Mouse (Mus musculus): ENCODE data around the gene Dnajc14. TPM values are rescaled to one million over a fixed set of nuclear protein-coding genes. Genes with fewer than 3 reads are reported as not detected.

The Dnajc14 gene
- polyA plus RNA-seq, 1 experiment = 41.3 TPM

DNA sequence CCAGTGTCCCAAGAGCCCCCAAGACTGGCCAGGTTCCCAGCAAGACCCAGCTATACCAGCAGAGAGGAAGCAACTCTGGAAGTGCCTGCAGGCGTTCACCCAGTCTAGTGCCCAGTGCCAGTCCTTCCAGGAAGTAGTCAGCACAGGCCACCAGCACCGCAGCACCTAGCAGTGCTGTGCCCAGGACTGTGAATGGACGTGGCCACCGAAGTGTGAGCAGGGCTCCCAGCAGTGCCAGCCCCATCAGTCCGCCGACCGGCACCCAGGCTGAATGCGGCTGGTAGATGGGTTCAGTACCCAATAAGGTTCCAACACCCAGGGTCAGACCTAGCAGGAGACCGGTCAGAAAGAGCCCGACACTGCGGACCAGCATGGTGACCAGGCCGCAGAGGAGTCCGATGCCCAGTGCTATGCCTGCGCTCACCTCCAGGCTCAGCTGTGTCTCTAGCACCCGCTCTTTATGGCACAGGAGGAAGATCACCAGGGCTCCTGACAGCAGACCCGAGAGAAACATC, 1.8 kb upstream of the Dnajc14 start:
- TF ChIP-seq CTCF (IDR thresholded peaks at IDR 0.05; ENCODE audit: low read depth, low read length) (no peak), POLR2A (IDR thresholded peaks at IDR 0.05; ENCODE audit: insufficient read depth, low read length) (no peak), EP300 (IDR thresholded peaks at IDR 0.05; ENCODE audit: insufficient read depth, low read depth, low read length) (no peak)
- Histone ChIP-seq H3K4me1 (ENCODE audit: control insufficient read depth, insufficient read depth, low read length) (no peaks in the 10 kb centered on the region), H3K27ac (ENCODE audit: insufficient read depth, low read length) (no peak overlapping the region), H3K36me3 (ENCODE audit: control insufficient read depth, insufficient read depth, low read length, poor library complexity, severe bottlenecking) (no peaks in the 10 kb centered on the region), H3K9me3 (replicated peaks; ENCODE audit: control insufficient read depth, insufficient read depth, low read length, poor library complexity, severe bottlenecking) (no peaks in the 10 kb centered on the region), H3K4me3 (ENCODE audit: low read depth, low read length) (0 out of 2 replicates have a peak overlapping the region, but pooled peaks have one; percentile 18), H3K27me3 (ENCODE audit: control insufficient read depth, insufficient read depth, low read length, poor library complexity, severe bottlenecking) (no peaks in the 10 kb centered on the region), H3K9ac (ENCODE audit: low read depth, poor library complexity, severe bottlenecking) (no peak overlapping the region)

DNA sequence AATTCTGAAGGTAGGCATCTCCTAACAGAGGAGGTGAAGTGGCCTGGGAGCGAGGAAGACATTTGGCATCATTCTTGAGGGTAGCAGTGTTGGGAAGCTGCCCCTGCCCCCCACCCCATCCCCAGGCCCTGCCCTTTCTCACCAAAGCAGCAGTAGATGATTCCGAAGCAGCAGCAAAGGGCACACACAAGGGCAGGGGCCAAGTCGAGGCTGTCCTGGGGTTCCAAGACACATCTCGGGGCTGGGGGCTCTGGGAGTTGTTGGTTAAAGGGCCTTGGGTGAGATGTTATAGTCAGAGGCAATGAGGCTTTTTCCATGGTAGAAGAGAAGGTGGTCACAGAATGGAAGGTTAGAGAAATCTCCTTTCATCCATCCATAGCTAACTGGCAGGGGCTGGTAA, 906 bp upstream of the Dnajc14 start:
- Histone ChIP-seq H3K27ac (ENCODE audit: insufficient read depth, low read length) (no peak overlapping the region), H3K9me3 (replicated peaks; ENCODE audit: control insufficient read depth, insufficient read depth, low read length, poor library complexity, severe bottlenecking) (no peaks in the 10 kb centered on the region), H3K4me1 (ENCODE audit: control insufficient read depth, insufficient read depth, low read length) (no peaks in the 10 kb centered on the region), H3K4me3 (ENCODE audit: low read depth, low read length) (no peak overlapping the region), H3K9ac (ENCODE audit: low read depth, poor library complexity, severe bottlenecking) (no peak overlapping the region), H3K27me3 (ENCODE audit: control insufficient read depth, insufficient read depth, low read length, poor library complexity, severe bottlenecking) (no peaks in the 10 kb centered on the region), H3K36me3 (ENCODE audit: control insufficient read depth, insufficient read depth, low read length, poor library complexity, severe bottlenecking) (no peaks in the 10 kb centered on the region)
- TF ChIP-seq POLR2A (IDR thresholded peaks at IDR 0.05; ENCODE audit: insufficient read depth, low read length) (no peak), EP300 (IDR thresholded peaks at IDR 0.05; ENCODE audit: insufficient read depth, low read depth, low read length) (no peak), CTCF (IDR thresholded peaks at IDR 0.05; ENCODE audit: low read depth, low read length) (no peak)

DNA sequence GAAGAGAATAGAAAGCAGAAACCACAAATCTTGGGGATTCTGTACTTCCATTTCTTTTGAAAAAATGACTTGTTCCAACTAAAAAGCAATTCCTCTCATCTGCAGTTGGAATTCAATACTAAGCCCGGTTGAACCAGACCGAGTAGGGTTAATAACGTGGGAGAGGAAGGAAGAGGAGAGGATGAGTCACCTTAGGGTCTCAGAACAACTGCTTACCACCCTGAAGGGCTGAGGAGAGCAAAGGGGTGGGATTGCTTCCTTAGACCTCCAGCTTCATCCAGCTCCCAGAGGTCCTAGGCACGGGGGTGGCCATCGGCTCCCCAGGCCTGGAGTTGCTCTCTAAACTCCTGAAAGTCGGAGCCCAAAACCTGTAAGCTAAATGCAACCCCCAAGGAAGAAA, 501 bp upstream of the Dnajc14 start:
- H3K9me3 ChIP-seq (replicated peaks; ENCODE audit: control insufficient read depth, insufficient read depth, low read length, poor library complexity, severe bottlenecking) = no peaks in the 10 kb centered on the region
- H3K36me3 ChIP-seq (ENCODE audit: control insufficient read depth, insufficient read depth, low read length, poor library complexity, severe bottlenecking) = no peaks in the 10 kb centered on the region
- H3K27ac ChIP-seq (ENCODE audit: insufficient read depth, low read length) = no peak overlapping the region
- TF ChIP-seq CTCF (IDR thresholded peaks at IDR 0.05; ENCODE audit: low read depth, low read length) (no peak), POLR2A (IDR thresholded peaks at IDR 0.05; ENCODE audit: insufficient read depth, low read length) (no peak), EP300 (IDR thresholded peaks at IDR 0.05; ENCODE audit: insufficient read depth, low read depth, low read length) (no peak)
- no peaks in the 10 kb centered on the region for H3K27me3 ChIP-seq (ENCODE audit: control insufficient read depth, insufficient read depth, low read length, poor library complexity, severe bottlenecking)
- peak overlapping the region; percentile 83 for H3K4me3 ChIP-seq (ENCODE audit: low read depth, low read length)
- peak overlapping the region; percentile 80 for H3K9ac ChIP-seq (ENCODE audit: low read depth, poor library complexity, severe bottlenecking)
- no peaks in the 10 kb centered on the region for H3K4me1 ChIP-seq (ENCODE audit: control insufficient read depth, insufficient read depth, low read length)

DNA sequence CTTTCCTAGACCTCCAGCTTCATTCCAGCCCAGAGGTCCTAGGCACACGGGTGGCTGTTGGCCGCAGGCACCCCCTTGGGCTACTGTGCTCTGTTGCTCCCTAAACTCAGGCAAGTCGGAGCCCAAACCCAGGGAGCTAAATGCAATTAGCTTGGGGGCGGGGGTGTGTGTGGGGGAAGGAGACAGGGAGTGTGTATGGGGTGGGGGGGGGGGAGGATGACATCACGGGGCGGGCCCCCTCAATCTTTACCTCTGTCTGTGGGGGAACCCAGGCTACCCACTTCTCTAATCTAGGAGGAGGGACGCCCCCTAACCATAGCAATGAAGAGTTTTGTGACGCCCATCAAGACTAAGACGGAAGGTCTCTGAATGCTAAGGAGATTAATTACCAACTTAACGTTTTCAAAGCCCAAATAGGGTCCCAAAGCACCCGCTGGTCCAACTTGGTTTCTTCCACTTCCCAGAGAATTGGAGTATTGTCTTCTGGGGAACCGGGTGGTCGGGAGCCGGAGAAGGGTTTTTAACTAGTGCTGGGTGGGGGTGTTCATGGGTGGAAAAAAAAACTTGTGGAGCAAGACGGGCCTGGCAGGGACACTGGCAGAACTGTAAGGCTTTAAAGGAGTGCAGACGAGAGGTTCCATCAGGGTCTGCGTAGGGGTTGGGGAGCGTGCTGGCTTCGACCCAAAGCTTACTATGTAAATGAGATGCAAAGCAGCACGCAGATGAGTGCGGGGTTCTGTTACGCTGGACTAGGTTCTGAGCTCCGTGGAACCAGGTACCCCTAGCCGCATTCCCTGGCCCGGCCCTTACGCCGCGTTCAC, 619 bp downstream of the Dnajc14 start, which contains the start of gene Tmem198b:
TSS of gene Tmem198b (minus strand) at position 100 of the 821 bp plus-strand sequence.
- peak within 1 kb of the TSS; percentile 83 for H3K4me3 ChIP-seq (ENCODE audit: low read depth, low read length)

DNA sequence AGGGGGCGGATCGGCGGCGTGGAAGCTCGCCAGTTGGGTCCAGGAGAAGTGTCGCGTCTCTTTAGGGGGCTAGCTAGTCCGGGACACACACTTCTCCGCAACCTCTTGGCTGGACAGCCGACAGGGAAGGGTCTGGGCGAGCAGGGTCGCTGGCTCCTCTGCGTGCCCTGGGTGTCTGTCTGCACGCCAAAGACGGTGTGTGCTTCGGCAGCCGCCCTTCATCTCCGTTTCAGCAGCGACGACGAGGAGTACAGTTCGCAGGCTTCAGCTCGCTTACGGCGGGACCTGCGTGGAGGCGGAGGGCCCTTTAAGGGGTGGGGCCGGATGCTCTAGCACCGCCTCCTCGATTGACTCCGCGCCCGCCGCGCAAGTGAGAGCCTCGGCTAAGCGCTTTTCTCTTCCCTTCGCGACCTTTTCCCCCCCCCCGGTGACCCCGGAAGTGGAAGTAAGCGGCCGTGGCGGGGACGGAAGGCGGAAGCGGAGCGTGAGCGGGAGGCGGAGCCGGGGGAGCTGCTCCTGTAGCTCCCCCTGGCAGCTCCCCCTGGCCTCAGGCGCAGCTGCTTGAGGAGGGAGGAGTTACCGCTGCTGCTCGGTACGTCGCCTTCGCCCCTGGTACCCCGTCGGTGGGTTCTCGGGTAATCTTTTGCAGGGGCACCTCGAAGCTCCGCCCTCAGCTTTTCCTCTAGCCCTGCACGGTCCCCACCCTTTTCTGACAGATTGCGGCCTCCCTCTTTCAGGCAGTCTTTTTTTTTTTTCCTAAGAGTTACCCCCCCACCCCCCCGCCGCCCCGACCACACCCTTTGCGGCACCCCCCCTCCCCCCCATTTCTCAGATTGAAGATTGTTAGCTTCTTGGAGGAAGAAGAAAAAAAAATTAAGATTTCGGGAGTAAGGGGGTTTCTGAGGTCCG, 1.5 kb downstream of the Dnajc14 start:
- no peaks in the 10 kb centered on the region for H3K27me3 ChIP-seq (ENCODE audit: control insufficient read depth, insufficient read depth, low read length, poor library complexity, severe bottlenecking)
- H3K4me1 ChIP-seq (ENCODE audit: control insufficient read depth, insufficient read depth, low read length) = no peaks in the 10 kb centered on the region
- no peaks in the 10 kb centered on the region for H3K36me3 ChIP-seq (ENCODE audit: control insufficient read depth, insufficient read depth, low read length, poor library complexity, severe bottlenecking)
- H3K9me3 ChIP-seq (replicated peaks; ENCODE audit: control insufficient read depth, insufficient read depth, low read length, poor library complexity, severe bottlenecking) = no peaks in the 10 kb centered on the region
- H3K27ac ChIP-seq (ENCODE audit: insufficient read depth, low read length) = peak overlapping the region; percentile 16
- peak overlapping the region; percentile 83 for H3K4me3 ChIP-seq (ENCODE audit: low read depth, low read length)
- TF ChIP-seq CTCF (IDR thresholded peaks at IDR 0.05; ENCODE audit: low read depth, low read length) = no peak
- no peak for TF ChIP-seq POLR2A (IDR thresholded peaks at IDR 0.05; ENCODE audit: insufficient read depth, low read length)
- no peak for TF ChIP-seq EP300 (IDR thresholded peaks at IDR 0.05; ENCODE audit: insufficient read depth, low read depth, low read length)
- peak overlapping the region; percentile 80 for H3K9ac ChIP-seq (ENCODE audit: low read depth, poor library complexity, severe bottlenecking)

More for the DNA sequence above, 619 bp downstream of the Dnajc14 start, which contains the start of gene Tmem198b:
- Histone ChIP-seq H3K27ac (ENCODE audit: insufficient read depth, low read length) (peak within 1 kb of the TSS; percentile 40), H3K9ac (ENCODE audit: low read depth, poor library complexity, severe bottlenecking) (peak within 1 kb of the TSS; percentile 80), H3K36me3 (ENCODE audit: control insufficient read depth, insufficient read depth, low read length, poor library complexity, severe bottlenecking) (no peaks in the 10 kb centered on the region), H3K4me1 (ENCODE audit: control insufficient read depth, insufficient read depth, low read length) (no peaks in the 10 kb centered on the region), H3K27me3 (ENCODE audit: control insufficient read depth, insufficient read depth, low read length, poor library complexity, severe bottlenecking) (no peaks in the 10 kb centered on the region), H3K9me3 (replicated peaks; ENCODE audit: control insufficient read depth, insufficient read depth, low read length, poor library complexity, severe bottlenecking) (no peaks in the 10 kb centered on the region)
- TF ChIP-seq EP300 (IDR thresholded peaks at IDR 0.05; ENCODE audit: insufficient read depth, low read depth, low read length) (no peak), CTCF (IDR thresholded peaks at IDR 0.05; ENCODE audit: low read depth, low read length) (no peak)
